Mouse (Mus musculus) embryo, embryonic 10 days (tissue): ENCODE data around the gene Atp13a2.

Experiments
- DNase-seq: peaks from one replicate; pipeline ENCODE4 v3.0.0-alpha.2; 2015; ENCODE audit warnings: low spot score

Gene Atp13a2

GRCm38 (mm10) chr4:141033606-141034549, 47.2 kb downstream of the Atp13a2 start:
- DNase-seq: no peak

- DNase-seq: no peak
Measured at GRCm38 (mm10) chr4:141041117-141041516, 54.4 kb downstream of the Atp13a2 start.

DNA sequence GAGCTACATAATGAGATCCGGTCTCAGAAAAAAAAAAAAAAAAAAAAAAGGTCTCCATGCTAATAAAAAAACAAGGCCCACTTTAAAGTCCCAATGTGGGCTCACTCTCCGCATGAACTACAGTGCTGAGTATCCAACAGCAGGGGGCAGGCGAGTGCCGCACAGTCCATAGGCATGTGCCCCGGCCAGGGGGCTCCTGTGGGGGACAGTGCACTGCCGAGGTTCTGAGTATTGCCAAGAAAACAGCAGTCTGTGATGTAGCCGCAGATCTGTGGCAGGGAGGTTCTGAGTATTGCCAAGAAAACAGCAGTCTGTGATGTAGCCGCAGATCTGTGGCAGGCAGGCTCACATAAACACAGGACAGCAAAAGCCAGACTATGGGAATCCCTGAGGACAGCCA, 58.1 kb downstream of the Atp13a2 start:
- DNase-seq: peak; percentile 87

- DNase-seq: peak; percentile 33
Measured at GRCm38 (mm10) chr4:141048810-141049475, 62.3 kb downstream of the Atp13a2 start.

DNA sequence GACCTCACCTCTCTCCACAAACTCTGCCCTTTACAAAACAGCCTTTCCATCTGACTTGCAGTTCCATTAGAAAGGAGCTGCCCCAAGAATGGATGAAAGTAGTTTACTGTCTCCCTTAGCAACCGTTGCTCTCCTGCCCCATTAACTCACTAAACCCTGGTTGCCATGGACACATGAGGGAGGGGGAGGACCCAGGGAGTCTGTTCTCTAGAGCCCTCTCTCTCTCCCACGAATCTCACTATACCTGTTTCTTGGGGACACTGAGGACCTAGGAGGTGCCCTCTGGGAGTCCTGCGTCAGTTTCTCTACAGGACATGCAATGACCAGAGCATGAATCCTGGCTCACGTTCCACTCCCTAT, 62.8 kb downstream of the Atp13a2 start:
- DNase-seq: peak; percentile 89

GRCm38 (mm10) chr4:141052442-141052841, 65.8 kb downstream of the Atp13a2 start:
- DNase-seq: no peak

DNA sequence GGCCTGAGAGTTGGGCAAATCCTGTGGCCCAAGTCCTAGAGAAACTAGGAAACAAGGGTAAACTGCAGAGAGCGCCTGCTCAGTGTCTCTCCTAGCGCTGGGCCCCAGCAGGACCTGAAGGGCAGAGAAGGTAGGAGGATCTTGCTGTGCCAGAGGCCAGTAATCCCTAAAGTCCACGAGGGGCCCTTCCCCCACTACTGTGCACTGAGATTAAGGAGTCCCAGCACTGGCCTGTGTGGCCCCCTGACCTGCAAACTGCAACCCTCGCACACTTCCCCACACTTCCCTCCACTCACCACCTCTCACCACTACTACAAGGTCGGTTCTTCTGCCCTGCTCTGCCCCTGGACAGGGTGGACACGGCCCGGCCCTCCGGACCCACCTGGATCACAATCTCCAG, 66.5 kb downstream of the Atp13a2 start:
- DNase-seq: no peak

GRCm38 (mm10) chr4:141053568-141054161, 67.0 kb downstream of the Atp13a2 start:
- peak; percentile 70 for DNase-seq
